Mouse (Mus musculus) limb, embryonic 14.5 days (tissue): ENCODE results near the gene Xylt1. TPM values are rescaled to one million over a fixed set of nuclear protein-coding genes. Genes with fewer than 3 reads are reported as not detected.
A peak's percentile ranks its signal among the peaks of the same experiment; 100 is the strongest.

Source experiments
- ATAC-seq: fragments of 200-750 bp; cut with Nextera tagmentation; 2 replicates; pipeline ENCODE4 v1.8.0; 2017; ENCODE audit warnings: low read depth, moderate number of reproducible peaks, moderate TSS enrichment; ENCODE audit not compliant: low FRiP score
- DNase-seq: peaks from one replicate; pipeline ENCODE4 v3.0.0-alpha.2; 2015; ENCODE audit warnings: low spot score
- H3K27ac ChIP-seq: fragments of 300-500 bp; sonication (generic); replicated peaks from 2 replicates; pipeline ENCODE4 v1.5.1; 2014; ENCODE audit warnings: low read depth, mild to moderate bottlenecking, low read length, moderate library complexity, mixed read lengths
- H3K27me3 ChIP-seq: fragments of 300-500 bp; sonication (generic); 2 replicates; pipeline ENCODE4 v1.6.1; 2014; ENCODE audit warnings: low read length, mixed read lengths; ENCODE audit not compliant: control insufficient read depth, insufficient read depth
- H3K36me3 ChIP-seq: fragments of 300-500 bp; sonication (generic); 2 replicates; pipeline ENCODE4 v1.6.1; 2014; ENCODE audit warnings: mild to moderate bottlenecking, low read length, moderate library complexity, mixed read lengths; ENCODE audit not compliant: control insufficient read depth, insufficient read depth
- H3K4me1 ChIP-seq: fragments of 300-500 bp; sonication (generic); 2 replicates; pipeline ENCODE4 v1.6.1; 2014; ENCODE audit warnings: antibody characterized with exemption, low read length, mixed read lengths; ENCODE audit not compliant: control insufficient read depth, insufficient read depth
- H3K4me2 ChIP-seq: fragments of 300-500 bp; sonication (generic); replicated peaks from 2 replicates; pipeline ENCODE4 v1.6.1; 2014; ENCODE audit warnings: low read depth, mild to moderate bottlenecking, low read length, moderate library complexity; ENCODE audit not compliant: severe bottlenecking
- H3K4me3 ChIP-seq: fragments of 300-500 bp; sonication (generic); replicated peaks from 2 replicates; pipeline ENCODE4 v1.5.1; 2014; ENCODE audit warnings: low read length
- H3K9ac ChIP-seq: fragments of 300-500 bp; sonication (generic); 2 replicates; pipeline ENCODE4 v1.6.1; 2014; ENCODE audit warnings: mild to moderate bottlenecking, low read depth, low read length, moderate library complexity; ENCODE audit not compliant: severe bottlenecking
- H3K9me3 ChIP-seq: fragments of 300-500 bp; sonication (generic); 2 replicates; pipeline ENCODE4 v1.6.1; 2016; ENCODE audit warnings: low read length; ENCODE audit not compliant: control insufficient read depth
- POLR2A ChIP-seq: fragments of 200-500 bp; IDR thresholded peaks from 2 replicates; pipeline ENCODE4 v1.8.0; 2012; ENCODE audit warnings: inconsistent platforms, mild to moderate bottlenecking, moderate library complexity, borderline replicate concordance; ENCODE audit not compliant: insufficient read depth, insufficient read length; ENCODE audit errors: extremely low read depth
- WGBS: fragments of 180-500 bp; shearing (Covaris S2); extraction: QIAGEN DNeasy Blood & Tissue Kit; methylation state at CpG from one replicate; pipeline ENCODE4 v1.1.7; 2014; 5-methylcytosine and 5-hydroxymethylcytosine counted together
- polyA plus RNA-seq, 2 experiments: library from polyadenylated mRNA; depleted of rRNA in 1 of 2; stranded (reverse) in 1 of 2; unstranded in 1 of 2; fragments of >200 nt; fragmentation: Nextera tagmentation in 1 of 2; extraction: Ambion mirVana in 1 of 2; gene quantifications; 2 replicates each; pipeline versions ENCODE4 v1.2.1 to v1.2.3; 2012 to 2014

Xylt1 gene
- polyA plus RNA-seq, 2 experiments = 4.2 to 9.9 TPM

- WGBS = 77% methylated on average over 6 of the region's 6 CpGs
- H3K27me3 ChIP-seq = no peaks in the 10 kb centered on the region
- 0 out of 2 replicates have a peak, but pooled peaks cover 3% of the 10 kb centered on the region for H3K4me1 ChIP-seq
- DNase-seq (no peak), ATAC-seq (no peak)
- H3K27ac ChIP-seq = no peak overlapping the region
- H3K4me3 ChIP-seq = no peak overlapping the region
- no peaks in the 10 kb centered on the region for H3K9me3 ChIP-seq
- H3K9ac ChIP-seq = no peak overlapping the region
- H3K4me2 ChIP-seq = no peak overlapping the region
- no peak for TF ChIP-seq POLR2A
- no peaks in the 10 kb centered on the region for H3K36me3 ChIP-seq
Measured at GRCm38 (mm10) chr7:117395511-117395910, 14.7 kb downstream of the Xylt1 start.

GRCm38 (mm10) chr7:117397877-117398276 is 17.1 kb downstream of the Xylt1 start:
- Histone ChIP-seq H3K36me3 (no peaks in the 10 kb centered on the region), H3K4me1 (0 out of 2 replicates have a peak, but pooled peaks cover 3% of the 10 kb centered on the region), H3K9me3 (no peaks in the 10 kb centered on the region), H3K9ac (no peak overlapping the region), H3K4me2 (no peak overlapping the region), H3K27me3 (no peaks in the 10 kb centered on the region), H3K27ac (no peak overlapping the region), H3K4me3 (no peak overlapping the region)
- no peak for TF ChIP-seq POLR2A
- ATAC-seq (no peak), DNase-seq (no peak)
- 90% methylated on average over 6 of the region's 6 CpGs for WGBS

DNA sequence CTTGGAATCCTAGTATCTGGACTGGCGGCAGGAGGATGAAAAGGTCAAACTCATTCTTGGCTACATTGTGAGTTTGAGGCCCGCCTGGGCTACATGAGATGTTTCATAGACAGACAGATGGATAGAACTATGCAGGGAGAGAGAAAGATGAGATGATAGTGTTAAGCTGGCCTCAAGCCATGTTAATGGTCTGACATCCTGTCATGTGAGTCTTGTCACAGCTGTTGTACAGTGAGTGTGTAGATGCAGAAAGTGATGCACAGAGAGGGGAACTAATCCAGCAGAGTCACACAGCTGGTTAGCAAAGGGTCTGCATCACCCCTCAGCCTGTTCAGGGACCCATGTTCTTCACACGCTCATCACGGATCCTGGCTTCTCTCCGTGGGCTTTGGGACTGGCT is 19.2 kb downstream of the Xylt1 start:
- Histone ChIP-seq H3K9me3 (no peaks in the 10 kb centered on the region), H3K4me3 (no peak overlapping the region), H3K27ac (no peak overlapping the region), H3K36me3 (no peaks in the 10 kb centered on the region), H3K4me2 (no peak overlapping the region), H3K4me1 (no peaks in the 10 kb centered on the region), H3K9ac (no peak overlapping the region), H3K27me3 (no peaks in the 10 kb centered on the region)
- TF ChIP-seq POLR2A = no peak
- DNase-seq (peak; percentile 14), ATAC-seq (no peak)
- WGBS = 93% methylated on average over 5 of the region's 5 CpGs

DNA sequence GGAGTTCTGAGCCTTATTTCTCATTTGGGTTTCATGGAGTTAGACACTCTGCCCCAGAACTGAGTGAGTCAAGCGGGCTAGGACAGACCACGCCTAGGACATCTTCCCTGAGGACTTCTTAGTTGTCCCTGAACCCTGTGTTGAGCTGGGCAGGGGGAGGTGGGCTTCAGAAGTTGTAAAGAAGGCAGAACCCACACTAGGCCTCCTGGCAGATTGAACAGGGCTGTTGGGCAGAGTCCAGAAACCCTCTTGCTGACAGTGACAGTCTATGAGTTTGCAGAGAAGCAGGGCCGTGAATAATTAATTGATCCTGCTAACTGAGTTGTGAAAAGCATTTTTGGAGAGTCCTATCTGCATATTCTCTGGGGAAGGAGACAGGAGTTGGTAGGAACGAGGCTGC is 20.8 kb downstream of the Xylt1 start:
- TF ChIP-seq POLR2A = no peak
- Histone ChIP-seq H3K36me3 (no peaks in the 10 kb centered on the region), H3K4me3 (no peak overlapping the region), H3K4me1 (no peaks in the 10 kb centered on the region), H3K9me3 (no peaks in the 10 kb centered on the region), H3K9ac (no peak overlapping the region), H3K27ac (no peak overlapping the region), H3K27me3 (no peaks in the 10 kb centered on the region), H3K4me2 (no peak overlapping the region)
- DNase-seq (no peak), ATAC-seq (no peak)
- 88% methylated on average over 4 of the region's 4 CpGs for WGBS

GRCm38 (mm10) chr7:117406336-117406735 is 25.6 kb downstream of the Xylt1 start:
- Histone ChIP-seq H3K4me2 (no peak overlapping the region), H3K27ac (no peak overlapping the region), H3K9ac (no peak overlapping the region), H3K4me1 (no peaks in the 10 kb centered on the region), H3K36me3 (no peaks in the 10 kb centered on the region), H3K9me3 (no peaks in the 10 kb centered on the region), H3K27me3 (no peaks in the 10 kb centered on the region), H3K4me3 (no peak overlapping the region)
- ATAC-seq = no peak
- WGBS = 80% methylated on average over 3 of the region's 3 CpGs
- no peak for DNase-seq
- no peak for TF ChIP-seq POLR2A
